Mouse (Mus musculus) liver, adult 2 months (tissue): Measurements from ENCODE around the gene Panx1.

Experiments
- CTCF ChIP-seq: fragments of 200-500 bp; IDR thresholded peaks from 2 replicates; pipeline ENCODE4 v1.5.1; 2011; ENCODE audit warnings: low read depth, low read length, control low read depth
- POLR2A ChIP-seq: fragments of 200-500 bp; IDR thresholded peaks from 2 replicates; pipeline ENCODE4 v1.6.1; 2011; ENCODE audit warnings: low read length, control low read depth; ENCODE audit not compliant: insufficient read depth; ENCODE audit errors: extremely low read depth

- TF ChIP-seq POLR2A (no peak), CTCF (no peak)
These were observed 12.5 kb downstream of the Panx1 start for GRCm38 (mm10) chr9:15032797-15033196.
